Mouse (Mus musculus): ENCODE data around the gene Gm21319. TPM values are rescaled to one million over a fixed set of nuclear protein-coding genes. Genes with fewer than 3 reads are reported as not detected.
"Not testable (repeated sequence)": the region's sequence is repeated elsewhere in the genome, so short reads cannot be mapped to it uniquely, and the experiment has no call there.

The Gm21319 gene
- not detected in 2 replicates for polyA plus RNA-seq (2012; rRNA removed)

GRCm38 (mm10) chr12:87775655-87776054, at the start of gene Gm21319:
Gene Gm21319, minus strand, starts transcription at chr12:87775755.
- H3K4me1 ChIP-seq (ENCODE audit: control insufficient read depth, insufficient read depth, low read length); DNase-seq; H3K36me3 ChIP-seq (ENCODE audit: control insufficient read depth, insufficient read depth, low read length); H3K4me3 ChIP-seq (ENCODE audit: insufficient read depth, low read depth, low read length); H3K27me3 ChIP-seq (replicated peaks; ENCODE audit: control insufficient read depth, insufficient read depth, low read length); H3K27ac ChIP-seq (ENCODE audit: insufficient read depth, low read depth, low read length): not testable (repeated sequence)
- WGBS, result 88% methylated on average over 4 of the region's 4 CpGs

GRCm38 (mm10) chr12:87816277-87816676, 40.7 kb upstream of the Gm21319 start, which contains the start of gene BB287469:
Gene BB287469, plus strand, starts transcription at chr12:87816577.
- not testable (repeated sequence) for H3K27ac ChIP-seq (ENCODE audit: insufficient read depth, low read depth, low read length); H3K4me3 ChIP-seq (ENCODE audit: insufficient read depth, low read depth, low read length); H3K27me3 ChIP-seq (replicated peaks; ENCODE audit: control insufficient read depth, insufficient read depth, low read length); H3K36me3 ChIP-seq (ENCODE audit: control insufficient read depth, insufficient read depth, low read length); H3K4me1 ChIP-seq (ENCODE audit: control insufficient read depth, insufficient read depth, low read length); DNase-seq
- WGBS, result 98% methylated on average over 5 of the region's 6 CpGs

DNA sequence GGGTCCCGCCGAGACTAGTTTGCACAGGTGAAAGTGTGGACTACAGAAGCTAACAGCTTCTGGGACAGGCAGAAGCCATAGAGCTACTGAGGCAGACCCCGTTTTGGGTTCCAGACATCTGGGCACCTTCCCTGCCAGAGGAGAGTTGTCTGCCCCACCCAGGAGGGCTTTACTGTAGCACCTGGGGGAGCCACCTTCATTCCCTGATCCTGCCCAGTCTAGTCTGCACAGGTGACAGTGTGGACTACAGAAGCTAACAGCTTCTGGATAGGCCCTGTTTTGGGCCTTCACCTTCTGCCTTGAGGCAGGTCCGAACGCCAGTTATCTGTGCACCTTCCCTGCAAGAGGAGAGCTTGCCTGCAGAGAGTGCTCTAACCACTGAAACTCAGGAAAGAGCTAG, 22.4 kb upstream of the Gm21319 start:
- not testable (repeated sequence) for H3K4me3 ChIP-seq (ENCODE audit: insufficient read depth, low read depth, low read length); H3K27me3 ChIP-seq (replicated peaks; ENCODE audit: control insufficient read depth, insufficient read depth, low read length); H3K36me3 ChIP-seq (ENCODE audit: control insufficient read depth, insufficient read depth, low read length); DNase-seq; H3K4me1 ChIP-seq (ENCODE audit: control insufficient read depth, insufficient read depth, low read length); H3K27ac ChIP-seq (ENCODE audit: insufficient read depth, low read depth, low read length)
- 92% methylated on average over 5 of the region's 5 CpGs for WGBS

DNA sequence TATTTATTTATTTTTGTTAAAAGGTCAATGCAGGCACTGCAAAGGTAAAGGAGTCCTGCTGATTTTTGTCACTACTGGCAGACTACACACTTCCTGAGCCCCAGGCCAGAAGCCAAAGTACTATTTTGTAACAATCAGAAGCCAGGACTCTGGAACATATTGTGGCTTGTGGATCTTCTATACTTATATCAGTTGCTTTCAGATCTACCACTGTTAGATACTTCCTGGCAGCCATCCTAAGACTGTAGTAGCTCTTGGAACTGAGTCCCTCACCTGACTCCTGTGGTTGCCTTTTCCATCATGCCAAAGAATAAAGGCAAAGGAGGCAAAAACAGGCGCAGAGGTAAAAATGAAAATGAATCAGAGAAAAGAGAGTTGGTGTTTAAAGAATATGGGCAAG, 19.7 kb upstream of the Gm21319 start, which contains the start of gene Gm21936:
TSS of gene Gm21936 (plus strand) at position 301 of the 400 bp plus-strand sequence.
- not testable (repeated sequence) for DNase-seq; H3K36me3 ChIP-seq (ENCODE audit: control insufficient read depth, insufficient read depth, low read length)

More for the DNA sequence above, 19.7 kb upstream of the Gm21319 start, which contains the start of gene Gm21936:
- 74% methylated on average over 1 of the region's 1 CpGs for WGBS
- H3K4me3 ChIP-seq (ENCODE audit: insufficient read depth, low read depth, low read length); H3K27me3 ChIP-seq (replicated peaks; ENCODE audit: control insufficient read depth, insufficient read depth, low read length); H3K4me1 ChIP-seq (ENCODE audit: control insufficient read depth, insufficient read depth, low read length); H3K27ac ChIP-seq (ENCODE audit: insufficient read depth, low read depth, low read length): not testable (repeated sequence)

Other genes with a start within 250 kb of the Gm21319 start
- gene Oog1, start 173.1 kb downstream of the Gm21319 start, polyA plus RNA-seq (2012; rRNA removed), result not detected in 2 replicates
- gene Gm4027, start 156.9 kb downstream of the Gm21319 start, polyA plus RNA-seq (2012; rRNA removed), result not detected in 2 replicates
- not detected in 2 replicates for gene Gm16381, start 131.1 kb downstream of the Gm21319 start, polyA plus RNA-seq (2012; rRNA removed)
- not detected in 2 replicates for gene Gm21936, start 19.8 kb upstream of the Gm21319 start, polyA plus RNA-seq (2012; rRNA removed)
- not detected in 2 replicates for gene BB287469, start 40.8 kb upstream of the Gm21319 start, polyA plus RNA-seq (2012; rRNA removed)
- not detected in 2 replicates for gene Gm2001, start 66.6 kb upstream of the Gm21319 start, polyA plus RNA-seq (2012; rRNA removed)
- not detected in 2 replicates for gene Gm2016, start 98.3 kb upstream of the Gm21319 start, polyA plus RNA-seq (2012; rRNA removed)
- gene Gm2022, start 119.6 kb upstream of the Gm21319 start, polyA plus RNA-seq (2012; rRNA removed), result not detected in 2 replicates
- not detected in 2 replicates for gene Gm2035, start 144.1 kb upstream of the Gm21319 start, polyA plus RNA-seq (2012; rRNA removed)
- gene Gm2042, start 178.3 kb upstream of the Gm21319 start, polyA plus RNA-seq (2012; rRNA removed), result not detected in 2 replicates
- gene Gm2075, start 236.1 kb upstream of the Gm21319 start, polyA plus RNA-seq (2012; rRNA removed), result not detected in 2 replicates
- gene Gm6803, start 243.0 kb upstream of the Gm21319 start, polyA plus RNA-seq (2012; rRNA removed), result not detected in 2 replicates